Mouse (Mus musculus) kidney, embryonic 16.5 days (tissue): ENCODE results near the gene Lrmda. TPM values are rescaled to one million over a fixed set of nuclear protein-coding genes. Genes with fewer than 3 reads are reported as not detected.

Experiments used
- ATAC-seq: fragments of 200-750 bp; cut with Nextera tagmentation; 2 replicates; pipeline ENCODE4 v1.8.0; 2017; ENCODE audit warnings: moderate TSS enrichment; ENCODE audit not compliant: low FRiP score, low TSS enrichment
- H3K27ac ChIP-seq: fragments of 300-500 bp; sonication (generic); 2 replicates; pipeline ENCODE4 v1.5.1; 2014; ENCODE audit warnings: low read length
- H3K27me3 ChIP-seq: fragments of 300-500 bp; sonication (generic); 2 replicates; pipeline ENCODE4 v1.6.1; 2014; ENCODE audit warnings: low read length, control low read depth, mixed read lengths; ENCODE audit not compliant: insufficient read depth
- H3K36me3 ChIP-seq: fragments of 300-500 bp; sonication (generic); 2 replicates; pipeline ENCODE4 v1.6.1; 2014; ENCODE audit warnings: low read length, control low read depth, mixed read lengths; ENCODE audit not compliant: insufficient read depth
- H3K4me1 ChIP-seq: fragments of 300-500 bp; sonication (generic); 2 replicates; pipeline ENCODE4 v1.6.1; 2014; ENCODE audit warnings: low read length, control low read depth, mixed read lengths; ENCODE audit not compliant: insufficient read depth
- H3K4me2 ChIP-seq: fragments of 300-500 bp; sonication (generic); replicated peaks from 2 replicates; pipeline ENCODE4 v1.6.1; 2014; ENCODE audit warnings: low read depth, low read length
- H3K4me3 ChIP-seq: fragments of 300-500 bp; sonication (generic); 2 replicates; pipeline ENCODE4 v1.5.1; 2014; ENCODE audit warnings: mild to moderate bottlenecking, low read length
- H3K9ac ChIP-seq: fragments of 300-500 bp; sonication (generic); replicated peaks from 2 replicates; pipeline ENCODE4 v1.6.1; 2014; ENCODE audit warnings: low read length
- H3K9me3 ChIP-seq: fragments of 300-500 bp; sonication (generic); 2 replicates; pipeline ENCODE4 v1.6.1; 2016; ENCODE audit warnings: low read length, control low read depth
- WGBS: fragments of 180-500 bp; shearing (Covaris S2); extraction: QIAGEN DNeasy Blood & Tissue Kit; methylation state at CpG from one replicate; pipeline ENCODE4 v1.1.7; 2014; 5-methylcytosine and 5-hydroxymethylcytosine counted together
- polyA plus RNA-seq: library from polyadenylated mRNA; unstranded; fragments of >200 nt; fragmentation: Nextera tagmentation; extraction: Ambion mirVana; gene quantifications from 2 replicates; pipeline ENCODE4 v1.2.1, GENCODE M21; 2015

Gene Lrmda
- polyA plus RNA-seq, 1 experiment from 2014 or later: 0.76 TPM

GRCm38 (mm10) chr14:22609261-22610245 lies 590.0 kb downstream of the Lrmda start:
- ATAC-seq: peak; percentile 81
- H3K27ac ChIP-seq: peak overlapping the region; percentile 71

GRCm38 (mm10) chr14:22611011-22611410 lies 591.5 kb downstream of the Lrmda start:
- H3K4me2 ChIP-seq: no peak overlapping the region
- H3K4me1 ChIP-seq: peaks cover 9% of the 10 kb centered on the region
- no peak overlapping the region for H3K9ac ChIP-seq
- no peak overlapping the region for H3K27ac ChIP-seq
- H3K27me3 ChIP-seq: no peaks in the 10 kb centered on the region
- H3K9me3 ChIP-seq: no peaks in the 10 kb centered on the region
- no peak overlapping the region for H3K4me3 ChIP-seq
- 82% methylated on average over 3 of the region's 3 CpGs for WGBS
- ATAC-seq: no peak
- H3K36me3 ChIP-seq: no peaks in the 10 kb centered on the region

More at GRCm38 (mm10) chr14:22609261-22610245, 590.0 kb downstream of the Lrmda start:
- H3K36me3 ChIP-seq: no peaks in the 10 kb centered on the region
- no peak overlapping the region for H3K4me2 ChIP-seq
- no peaks in the 10 kb centered on the region for H3K27me3 ChIP-seq
- WGBS: 43% methylated on average over 13 of the region's 13 CpGs
- no peak overlapping the region for H3K4me3 ChIP-seq
- H3K9me3 ChIP-seq: no peaks in the 10 kb centered on the region
- H3K9ac ChIP-seq: no peak overlapping the region
- H3K4me1 ChIP-seq: peaks cover 7% of the 10 kb centered on the region

- H3K4me3 ChIP-seq: no peak overlapping the region
- H3K4me2 ChIP-seq: no peak overlapping the region
- no peak for ATAC-seq
- 0 out of 2 replicates have a peak, but pooled peaks cover 2% of the 10 kb centered on the region for H3K4me1 ChIP-seq
- no peaks in the 10 kb centered on the region for H3K36me3 ChIP-seq
- no peaks in the 10 kb centered on the region for H3K27me3 ChIP-seq
- H3K9ac ChIP-seq: no peak overlapping the region
- no peak overlapping the region for H3K27ac ChIP-seq
- H3K9me3 ChIP-seq: no peaks in the 10 kb centered on the region
These were observed 600.7 kb downstream of the Lrmda start for GRCm38 (mm10) chr14:22620191-22620590.

- H3K4me2 ChIP-seq: no peak overlapping the region
- H3K27ac ChIP-seq: no peak overlapping the region
- WGBS: 95% methylated on average over 3 of the region's 3 CpGs
- no peak overlapping the region for H3K9ac ChIP-seq
- H3K36me3 ChIP-seq: no peaks in the 10 kb centered on the region
- H3K9me3 ChIP-seq: no peaks in the 10 kb centered on the region
- no peak for ATAC-seq
- peaks cover 3% of the 10 kb centered on the region; the same call in 1 of the 2 replicates for H3K4me1 ChIP-seq
- no peaks in the 10 kb centered on the region for H3K27me3 ChIP-seq
- H3K4me3 ChIP-seq: no peak overlapping the region
These were observed 602.4 kb downstream of the Lrmda start for GRCm38 (mm10) chr14:22621941-22622340.

GRCm38 (mm10) chr14:22627105-22627829 lies 607.8 kb downstream of the Lrmda start:
- H3K9ac ChIP-seq: no peak overlapping the region
- H3K9me3 ChIP-seq: no peaks in the 10 kb centered on the region
- ATAC-seq: peak; percentile 85
- peaks cover 13% of the 10 kb centered on the region for H3K4me1 ChIP-seq
- no peaks in the 10 kb centered on the region for H3K36me3 ChIP-seq
- no peaks in the 10 kb centered on the region for H3K27me3 ChIP-seq
- no peak overlapping the region for H3K4me3 ChIP-seq
- WGBS: 27% methylated on average over 8 of the region's 8 CpGs
- H3K27ac ChIP-seq: peak overlapping the region; percentile 64
- H3K4me2 ChIP-seq: no peak overlapping the region

- Histone ChIP-seq H3K4me2 (no peak overlapping the region), H3K9me3 (no peaks in the 10 kb centered on the region), H3K27ac (no peak overlapping the region), H3K36me3 (no peaks in the 10 kb centered on the region), H3K27me3 (no peaks in the 10 kb centered on the region), H3K4me3 (no peak overlapping the region), H3K4me1 (peaks cover 13% of the 10 kb centered on the region), H3K9ac (no peak overlapping the region)
- 76% methylated on average over 9 of the region's 9 CpGs for WGBS
- ATAC-seq: no peak
These were observed 610.9 kb downstream of the Lrmda start for GRCm38 (mm10) chr14:22630361-22630867.

- H3K4me1 ChIP-seq: no peaks in the 10 kb centered on the region
- 52% methylated on average over 1 of the region's 1 CpGs for WGBS
- H3K4me3 ChIP-seq: no peak overlapping the region
- H3K9ac ChIP-seq: no peak overlapping the region
- H3K27ac ChIP-seq: 0 out of 2 replicates have a peak overlapping the region, but pooled peaks have one; percentile 6
- peak; percentile 77; the same call in 1 of the 2 replicates for ATAC-seq
- no peaks in the 10 kb centered on the region for H3K36me3 ChIP-seq
- no peaks in the 10 kb centered on the region for H3K27me3 ChIP-seq
- no peaks in the 10 kb centered on the region for H3K9me3 ChIP-seq
- H3K4me2 ChIP-seq: no peak overlapping the region
These were observed 614.1 kb downstream of the Lrmda start for GRCm38 (mm10) chr14:22633612-22634011.

GRCm38 (mm10) chr14:22643494-22643893 lies 624.0 kb downstream of the Lrmda start:
- Histone ChIP-seq H3K4me3 (no peak overlapping the region), H3K4me2 (no peak overlapping the region), H3K9me3 (no peaks in the 10 kb centered on the region), H3K36me3 (no peaks in the 10 kb centered on the region), H3K27me3 (no peaks in the 10 kb centered on the region), H3K9ac (no peak overlapping the region), H3K4me1 (peaks cover 13% of the 10 kb centered on the region), H3K27ac (no peak overlapping the region)
- no peak for ATAC-seq
- WGBS: 64% methylated on average over 4 of the region's 4 CpGs

- peak; percentile 46 for ATAC-seq
These were observed 628.5 kb downstream of the Lrmda start for GRCm38 (mm10) chr14:22647879-22648611.

More at GRCm38 (mm10) chr14:22647879-22648611, 628.5 kb downstream of the Lrmda start:
- 32% methylated on average over 9 of the region's 9 CpGs for WGBS
- no peaks in the 10 kb centered on the region for H3K36me3 ChIP-seq
- peaks cover 40% of the 10 kb centered on the region for H3K4me1 ChIP-seq
- H3K9ac ChIP-seq: 0 out of 2 replicates have a peak overlapping the region, but pooled peaks have one; percentile 1
- peak overlapping the region; percentile 39; the same call in 1 of the 2 replicates for H3K27ac ChIP-seq
- H3K9me3 ChIP-seq: no peaks in the 10 kb centered on the region
- H3K27me3 ChIP-seq: no peaks in the 10 kb centered on the region
- no peak overlapping the region for H3K4me2 ChIP-seq
- no peak overlapping the region for H3K4me3 ChIP-seq
